Mouse (Mus musculus) midbrain, embryonic 11.5 days (tissue): Measurements from ENCODE around the gene Gm3043. TPM values are rescaled to one million over a fixed set of nuclear protein-coding genes. Genes with fewer than 3 reads are reported as not detected.
"Not testable (repeated sequence)": the region's sequence is repeated elsewhere in the genome, so short reads cannot be mapped to it uniquely, and the experiment has no call there.

Experiments used
- ATAC-seq: fragments of 200-750 bp; cut with Nextera tagmentation; 2 replicates; pipeline ENCODE4 v1.8.0; 2017; ENCODE audit warnings: moderate TSS enrichment, moderate library complexity; ENCODE audit not compliant: low FRiP score
- DNase-seq: peaks from one replicate; pipeline ENCODE4 v3.0.0; 2015; ENCODE audit warnings: low spot score; ENCODE audit errors: missing footprints
- H3K27ac ChIP-seq: fragments of 300-500 bp; sonication (generic); 2 replicates; pipeline ENCODE4 v1.5.1; 2014; ENCODE audit warnings: low read depth, low read length
- H3K27me3 ChIP-seq: fragments of 300-500 bp; sonication (generic); 2 replicates; pipeline ENCODE4 v1.6.1; 2014; ENCODE audit warnings: mild to moderate bottlenecking, low read length, moderate library complexity, mixed read lengths; ENCODE audit not compliant: control insufficient read depth, insufficient read depth
- H3K36me3 ChIP-seq: fragments of 300-500 bp; sonication (generic); 2 replicates; pipeline ENCODE4 v1.6.1; 2014; ENCODE audit warnings: mild to moderate bottlenecking, low read length, moderate library complexity, mixed read lengths; ENCODE audit not compliant: control insufficient read depth, insufficient read depth
- H3K4me1 ChIP-seq: fragments of 300-500 bp; sonication (generic); 2 replicates; pipeline ENCODE4 v1.6.1; 2014; ENCODE audit warnings: low read length; ENCODE audit not compliant: control insufficient read depth, insufficient read depth
- H3K4me2 ChIP-seq: fragments of 300-500 bp; sonication (generic); 2 replicates; pipeline ENCODE4 v1.6.1; 2014; ENCODE audit warnings: mild to moderate bottlenecking, moderate library complexity
- H3K4me3 ChIP-seq: fragments of 300-500 bp; sonication (generic); 2 replicates; pipeline ENCODE4 v1.5.1; 2014; ENCODE audit warnings: low read depth, low read length
- H3K9ac ChIP-seq: fragments of 300-500 bp; sonication (generic); 2 replicates; pipeline ENCODE4 v1.6.1; 2014; ENCODE audit warnings: low read length
- H3K9me3 ChIP-seq: fragments of 300-500 bp; sonication (generic); 2 replicates; pipeline ENCODE4 v1.6.1; 2016; ENCODE audit warnings: low read length; ENCODE audit not compliant: control insufficient read depth
- WGBS: fragments of 180-500 bp; shearing (Covaris S2); extraction: QIAGEN DNeasy Blood & Tissue Kit; methylation state at CpG from one replicate; pipeline ENCODE4 v1.1.7; 2014; 5-methylcytosine and 5-hydroxymethylcytosine counted together
- polyA plus RNA-seq: library from polyadenylated mRNA; unstranded; fragments of >200 nt; fragmentation: Nextera tagmentation; extraction: Ambion mirVana; gene quantifications from 2 replicates; pipeline ENCODE4 v1.2.1, GENCODE M21; 2014

Gene Gm3043
- not detected in 2 replicates for polyA plus RNA-seq

- not testable (repeated sequence) for H3K9me3 ChIP-seq, H3K4me3 ChIP-seq, H3K4me2 ChIP-seq, ATAC-seq, H3K4me1 ChIP-seq, DNase-seq, H3K9ac ChIP-seq, H3K27me3 ChIP-seq, H3K27ac ChIP-seq, H3K36me3 ChIP-seq
- no CpG with 5 or more reads among the region's 3 CpGs for WGBS
Observed at GRCm38 (mm10) chr14:3688483-3688882, at the start of gene Gm3043. TSS of gene Gm3043 (plus strand) at chr14:3688783.

- H3K27me3 ChIP-seq, DNase-seq, H3K27ac ChIP-seq, H3K4me3 ChIP-seq, ATAC-seq, H3K4me2 ChIP-seq, H3K9ac ChIP-seq, H3K9me3 ChIP-seq, H3K36me3 ChIP-seq, H3K4me1 ChIP-seq: not testable (repeated sequence)
- WGBS, result no CpG with 5 or more reads among the region's 32 CpGs
Observed at GRCm38 (mm10) chr14:3651730-3652129, 36.9 kb upstream of the Gm3043 start, which contains the start of gene Gm3020. TSS of gene Gm3020 (plus strand) at chr14:3652030.

Other genes with a start within 250 kb of the Gm3043 start
- not detected in 2 replicates for gene Gm10408, start 239.4 kb upstream of the Gm3043 start, polyA plus RNA-seq
- gene Gm3012, start 54.3 kb upstream of the Gm3043 start, polyA plus RNA-seq, result not detected in 2 replicates
- gene Gm3020, start 36.8 kb upstream of the Gm3043 start, polyA plus RNA-seq, result 1.8 and 1.9 TPM in 2 replicates
- gene Gm3002, start 121.3 kb downstream of the Gm3043 start, polyA plus RNA-seq, result 0.42 and 0.63 TPM in 2 replicates
- gene Gm3033, start 157.5 kb downstream of the Gm3043 start, polyA plus RNA-seq, result not detected in 2 replicates
- gene Gm2916, start 195.4 kb downstream of the Gm3043 start, polyA plus RNA-seq, result not detected in 2 replicates
- gene Gm3029, start 243.0 kb downstream of the Gm3043 start, polyA plus RNA-seq, result not detected in 2 replicates